9 mouse cellular contexts compared by ENCODE assay signal in genomic region chr11:116075539-116076265, GRCm38 (mm10). TPM values are rescaled to one million over a fixed set of nuclear protein-coding genes. Genes with fewer than 3 reads are reported as not detected.
DNase-seq lines count a peak whose midpoint lies in the region; ATAC-seq lines count a peak whose summit lies in the region.
"Had no signal": no experiment of that assay in that cellular context is flagged by ENCODE, and none has a peak within 500 bp of the region (broad histone marks: within the 10 kb centered on the region; RNA-seq: fewer than 3 reads in every experiment).

No protein-coding gene starts in this region.

- no peak for DNase-seq in heart, postnatal 4 days
- peak; percentile 21 to 43 for DNase-seq in thymus, postnatal 36 days
- no peak for DNase-seq in thymus, postnatal 0 days (ENCODE audit: low spot score)
- DNase-seq in liver: peak; percentile 67
- DNase-seq in layer of hippocampus, postnatal 25 days (ENCODE audit: extremely low spot score in 1 of 2, low spot score in 1 of 2): no peak
- no peak for DNase-seq in left cerebral cortex, postnatal 25 days (ENCODE audit: low spot score in 2 of 2)

- 31% methylated on average over 20 of the region's 20 CpGs for WGBS in heart, embryonic 12.5 days

- peak overlapping the region; percentile 61 for H3K4me2 ChIP-seq in heart, embryonic 12.5 days
- H3K4me2 ChIP-seq: limb, embryonic 15.5 days had no signal

- H3K9me3 ChIP-seq in heart, embryonic 12.5 days (replicated peaks): no peaks in the 10 kb centered on the region
- H3K9me3 ChIP-seq: intestine, embryonic 15.5 days; limb, embryonic 15.5 days had no signal

- no peak overlapping the region for H3K9ac ChIP-seq in heart, embryonic 12.5 days
- H3K9ac ChIP-seq: intestine, embryonic 15.5 days; limb, embryonic 15.5 days had no signal

- peaks cover 22% of the 10 kb centered on the region for H3K36me3 ChIP-seq in heart, embryonic 12.5 days

- no peak overlapping the region for H3K27ac ChIP-seq in heart, embryonic 12.5 days (ENCODE audit: poor library complexity, severe bottlenecking)
- H3K27ac ChIP-seq: intestine, embryonic 15.5 days; limb, embryonic 15.5 days had no signal

- no peak overlapping the region for H3K4me3 ChIP-seq in heart, embryonic 12.5 days
- H3K4me3 ChIP-seq: intestine, embryonic 15.5 days; limb, embryonic 15.5 days had no signal

- intact Hi-C loops in left cerebral cortex, postnatal 25 days (cut with DNase I): no loop called here

- ATAC-seq in heart, embryonic 12.5 days (ENCODE audit: insufficient number of reproducible peaks, low FRiP score): no peak
- ATAC-seq: intestine, embryonic 15.5 days had no signal

- H3K4me1 ChIP-seq in heart, embryonic 12.5 days (replicated peaks): peaks cover 60% of the 10 kb centered on the region

- no peaks in the 10 kb centered on the region for H3K27me3 ChIP-seq in heart, embryonic 12.5 days (replicated peaks)
- H3K27me3 ChIP-seq: intestine, embryonic 15.5 days; limb, embryonic 15.5 days had no signal

RNA-seq across cellular contexts. Expression of gene Unc13d, which starts 2.1 kb away (rescaled TPM):
- 2.2 and 2.5 TPM in 2 replicates for polyA plus RNA-seq in heart, embryonic 12.5 days (2016; fragmentation: Nextera tagmentation; extraction: Ambion mirVana)
- under 1 TPM; 0.88 to 0.95 TPM for total RNA-seq in heart, postnatal 4 days (2021)
- 32.4 and 34.7 TPM in 2 replicates for polyA plus RNA-seq in thymus, postnatal 0 days (2015; fragmentation: Nextera tagmentation; extraction: Ambion mirVana)
- 1 to 10 TPM; 1.3 to 2.4 TPM for total RNA-seq in layer of hippocampus, postnatal 25 days (2021)
- 1 to 10 TPM in 1 of 2 experiments, under 1 TPM in 1; 0.82 to 1.0 TPM for total RNA-seq in left cerebral cortex, postnatal 25 days (2021)

RNA-seq across cellular contexts. Expression of gene Wbp2, which starts 11.1 kb away (rescaled TPM):
- polyA plus RNA-seq in heart, embryonic 12.5 days (2016; fragmentation: Nextera tagmentation; extraction: Ambion mirVana): 137 and 141 TPM in 2 replicates
- total RNA-seq in heart, postnatal 4 days (2021): 100 to 1,000 TPM; 107 TPM
- 75.1 and 97.4 TPM in 2 replicates for polyA plus RNA-seq in thymus, postnatal 0 days (2015; fragmentation: Nextera tagmentation; extraction: Ambion mirVana)
- 100 to 1,000 TPM; 390 to 418 TPM for total RNA-seq in layer of hippocampus, postnatal 25 days (2021)
- total RNA-seq in left cerebral cortex, postnatal 25 days (2021): 100 to 1,000 TPM; 342 to 363 TPM

RNA-seq across cellular contexts. Expression of gene Unk, which starts 45.6 kb away (rescaled TPM):
- polyA plus RNA-seq in heart, embryonic 12.5 days (2016; fragmentation: Nextera tagmentation; extraction: Ambion mirVana): 31.8 and 32.3 TPM in 2 replicates
- 10 to 100 TPM; 22.3 to 25.0 TPM for total RNA-seq in heart, postnatal 4 days (2021)
- polyA plus RNA-seq in thymus, postnatal 0 days (2015; fragmentation: Nextera tagmentation; extraction: Ambion mirVana): 20.5 and 22.9 TPM in 2 replicates
- 10 to 100 TPM; 19.6 to 23.2 TPM for total RNA-seq in layer of hippocampus, postnatal 25 days (2021)
- 10 to 100 TPM; 20.7 to 21.7 TPM for total RNA-seq in left cerebral cortex, postnatal 25 days (2021)

RNA-seq across cellular contexts. Expression of gene H3f3b, which starts 47.9 kb away (rescaled TPM):
- 742 and 759 TPM in 2 replicates for polyA plus RNA-seq in heart, embryonic 12.5 days (2016; fragmentation: Nextera tagmentation; extraction: Ambion mirVana)
- 100 to 1,000 TPM; 466 to 502 TPM for total RNA-seq in heart, postnatal 4 days (2021)
- polyA plus RNA-seq in thymus, postnatal 0 days (2015; fragmentation: Nextera tagmentation; extraction: Ambion mirVana): 2,823 and 2,911 TPM in 2 replicates
- 100 to 1,000 TPM; 281 to 291 TPM for total RNA-seq in layer of hippocampus, postnatal 25 days (2021)
- 100 to 1,000 TPM; 225 to 260 TPM for total RNA-seq in left cerebral cortex, postnatal 25 days (2021)

RNA-seq across cellular contexts. Expression of gene Trim47, which starts 51.3 kb away (rescaled TPM):
- polyA plus RNA-seq in heart, embryonic 12.5 days (2016; fragmentation: Nextera tagmentation; extraction: Ambion mirVana): 54.8 and 58.2 TPM in 2 replicates
- 10 to 100 TPM; 47.1 to 50.9 TPM for total RNA-seq in heart, postnatal 4 days (2021)
- polyA plus RNA-seq in thymus, postnatal 0 days (2015; fragmentation: Nextera tagmentation; extraction: Ambion mirVana): 10.8 and 10.9 TPM in 2 replicates
- 1 to 10 TPM; 5.6 to 5.9 TPM for total RNA-seq in layer of hippocampus, postnatal 25 days (2021)
- total RNA-seq in left cerebral cortex, postnatal 25 days (2021): 1 to 10 TPM; 7.0 to 7.4 TPM

Comparison
In these comparisons a context has a peak if more than half of its experiments do, and no peak if none do; other contexts are left out.
1. DNase-seq: peak in thymus, postnatal 36 days (2 of 2) and liver (single experiment); none in heart, postnatal 4 days (single experiment), thymus, postnatal 0 days (single experiment), layer of hippocampus, postnatal 25 days (0 of 2) and left cerebral cortex, postnatal 25 days (0 of 2).